Mouse (Mus musculus) adrenal gland, adult (tissue): ENCODE results near the gene Adamtsl5.
A peak's percentile ranks its signal among the peaks of the same experiment; 100 is the strongest.
"Not testable (repeated sequence)": the region's sequence is repeated elsewhere in the genome, so short reads cannot be mapped to it uniquely, and the experiment has no call there.

Experiments used
- DNase-seq, 2 experiments: peaks; one replicate each; pipeline ENCODE4 v3.0.0; 2022 to 2023; ENCODE audit warnings: low spot score in 1 of 2; ENCODE audit not compliant: inconsistent age in 2 of 2

The Adamtsl5 gene

DNA sequence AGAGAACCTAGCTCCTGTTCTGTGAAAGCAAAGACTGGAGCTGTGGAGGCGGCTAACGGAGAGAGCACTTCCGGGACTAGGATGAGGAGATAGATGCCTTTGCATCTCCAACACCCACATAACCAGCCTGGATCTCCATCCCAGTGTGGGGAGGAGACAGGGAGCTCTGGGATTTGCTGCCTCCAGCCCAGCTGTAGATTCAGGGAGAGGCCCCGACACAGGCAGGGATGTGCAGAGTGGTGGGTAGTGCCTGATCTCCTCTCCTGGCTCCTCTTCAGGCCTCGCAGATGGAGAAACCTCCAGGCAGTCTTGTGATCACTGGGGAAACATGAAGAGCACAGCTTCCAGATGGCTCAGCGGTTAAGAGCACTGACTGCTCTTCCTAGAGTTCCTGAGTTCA, 24.5 kb upstream of the Adamtsl5 start:
- DNase-seq = no peak

DNA sequence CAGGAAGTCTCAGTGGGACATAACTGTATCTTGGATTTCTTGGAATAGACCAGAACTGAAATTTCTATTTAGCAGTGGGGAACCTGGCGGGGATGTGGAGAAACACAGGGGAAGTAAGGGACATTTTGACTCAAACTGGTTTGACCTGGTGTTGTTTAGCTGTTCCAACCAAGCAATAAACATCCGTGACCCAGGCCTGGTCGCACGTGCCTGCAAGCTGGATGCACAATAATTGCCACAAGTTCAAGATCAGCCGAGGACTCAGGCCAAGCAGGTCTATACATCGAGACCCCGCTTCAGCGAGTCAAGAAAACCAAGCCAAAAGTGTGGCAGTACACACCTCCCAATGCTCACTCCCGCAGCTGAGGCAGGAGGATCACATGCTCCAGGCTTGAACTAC, 23.8 kb upstream of the Adamtsl5 start:
- DNase-seq = no peak

GRCm38 (mm10) chr10:80371411-80371966, 23.3 kb upstream of the Adamtsl5 start:
- peak; percentile 30 to 69 for DNase-seq

GRCm38 (mm10) chr10:80369995-80370747, 22.0 kb upstream of the Adamtsl5 start:
- peak; percentile 29 to 43 for DNase-seq

- DNase-seq = peak in 1 of 2 experiments; percentile 33
These were observed 20.2 kb upstream of the Adamtsl5 start for GRCm38 (mm10) chr10:80368392-80368791.

DNA sequence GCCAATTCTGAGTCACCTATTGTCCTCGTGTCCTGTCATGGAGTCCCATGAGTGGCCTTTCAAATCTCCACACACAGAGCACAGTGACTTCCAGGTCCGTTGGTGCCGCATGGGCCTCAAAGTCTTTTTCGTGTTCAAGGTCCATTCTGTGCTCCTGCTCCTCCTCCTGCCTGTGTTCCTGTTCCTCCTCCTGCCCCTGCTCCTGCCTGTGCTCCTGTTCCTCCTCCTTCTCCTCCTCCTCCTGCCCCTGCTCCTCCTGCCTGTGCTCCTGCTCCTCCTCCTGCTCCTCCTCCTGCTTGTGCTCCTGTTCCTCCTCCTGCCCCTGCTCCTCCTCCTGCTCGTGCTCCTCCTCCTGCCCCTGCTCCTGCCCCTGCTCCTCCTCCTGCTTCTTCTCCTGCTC, 19.7 kb upstream of the Adamtsl5 start:
- no peak for DNase-seq

DNA sequence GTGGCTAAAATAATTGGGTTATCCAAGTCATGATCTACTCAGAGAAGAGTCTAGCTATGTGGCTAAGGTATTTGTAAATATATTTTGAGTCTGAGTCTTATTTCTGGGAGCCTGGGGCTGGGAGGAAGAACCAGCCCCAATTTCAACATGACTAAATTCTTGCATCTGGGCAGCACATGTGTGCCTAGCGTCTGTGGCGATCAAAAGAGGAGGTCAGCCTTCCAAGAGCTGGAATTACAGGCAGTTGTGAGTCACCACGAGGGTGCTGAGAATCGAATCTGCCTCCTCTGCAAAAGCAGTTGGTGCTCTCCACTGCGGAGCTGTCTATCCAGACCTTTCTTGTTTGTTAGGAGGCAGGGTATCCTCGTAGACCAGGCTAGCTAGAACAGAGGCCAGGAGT, 17.5 kb upstream of the Adamtsl5 start:
- no peak for DNase-seq

DNA sequence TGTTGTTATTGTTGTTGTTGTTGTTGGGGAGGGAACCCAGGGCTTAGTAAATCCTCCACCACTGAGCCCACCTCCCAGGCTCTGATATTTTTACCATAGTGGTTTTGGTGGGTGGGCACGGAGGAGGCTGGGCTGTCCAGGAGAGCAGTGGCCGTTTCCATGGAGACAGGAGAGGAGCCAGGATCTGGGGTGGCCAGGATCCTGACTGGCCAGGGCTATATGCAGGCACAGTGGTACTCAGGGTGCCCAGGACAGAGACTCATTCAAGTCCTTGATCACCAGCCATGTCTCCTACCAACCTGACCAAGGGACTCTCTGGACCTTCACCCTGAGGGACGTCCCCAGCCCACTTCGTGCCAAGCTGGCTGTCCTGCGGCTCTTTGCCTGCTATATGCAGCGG, 15.5 kb upstream of the Adamtsl5 start:
- DNase-seq = no peak

DNA sequence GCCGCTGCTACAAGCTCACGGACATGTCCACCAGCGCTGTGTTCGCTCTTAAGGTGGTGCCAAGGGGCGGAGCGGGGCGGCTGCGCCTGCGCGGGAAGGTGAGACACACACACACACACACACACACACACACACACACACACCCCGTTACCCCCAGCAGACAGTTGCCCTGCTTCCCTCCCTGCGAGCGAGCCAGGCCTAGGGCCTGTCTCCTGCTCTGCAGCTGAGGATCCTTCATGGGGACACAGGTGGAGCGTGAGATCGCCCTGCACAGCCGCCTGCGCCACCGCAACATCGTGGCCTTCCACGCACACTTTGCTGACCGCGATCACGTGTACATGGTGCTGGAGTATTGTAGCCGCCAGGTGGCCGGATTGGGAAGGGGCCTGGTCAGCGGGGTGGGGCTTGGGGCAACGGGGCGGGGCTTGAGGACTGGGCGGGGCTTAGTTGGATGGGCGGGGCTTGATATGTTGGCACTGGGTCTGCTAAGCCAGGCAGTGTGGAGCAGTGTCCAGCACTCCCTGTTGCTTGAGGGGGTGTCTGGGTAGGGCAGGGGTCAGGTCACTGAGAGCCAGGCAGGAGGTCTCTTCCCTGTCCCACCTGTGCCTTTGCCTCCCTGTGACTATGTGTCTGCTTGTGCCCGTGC, 9.9 kb upstream of the Adamtsl5 start:
- DNase-seq = peak in 1 of 2 experiments; percentile 58

DNA sequence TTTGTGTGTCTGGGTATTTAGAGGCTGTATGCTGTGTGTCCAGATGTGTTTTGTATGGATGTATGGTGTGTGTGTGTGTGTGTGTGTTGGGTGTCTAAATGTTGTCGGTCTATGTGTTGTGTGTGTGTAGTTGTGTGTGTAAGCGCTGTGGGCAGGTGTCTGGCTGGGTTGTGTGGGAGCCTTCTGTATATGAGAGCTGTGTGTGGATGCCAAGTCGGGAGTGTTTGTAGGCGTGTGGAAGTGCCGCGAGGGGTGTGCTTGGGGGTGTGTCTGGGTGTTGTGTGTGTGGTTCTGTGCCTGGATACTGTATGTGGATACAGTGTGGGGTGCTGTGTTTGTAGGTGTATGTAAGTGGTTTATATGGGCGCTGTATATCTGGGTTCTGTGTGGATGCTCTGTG, 9.1 kb upstream of the Adamtsl5 start:
- DNase-seq = no peak

- no peak for DNase-seq
These were observed 8.5 kb upstream of the Adamtsl5 start for GRCm38 (mm10) chr10:80356737-80357136.

GRCm38 (mm10) chr10:80356001-80356682, 7.9 kb upstream of the Adamtsl5 start, which contains the start of gene Plk5:
Gene Plk5, plus strand, starts transcription at chr10:80356459.
- DNase-seq = no peak

GRCm38 (mm10) chr10:80355431-80355830, 7.2 kb upstream of the Adamtsl5 start:
- DNase-seq = no peak

GRCm38 (mm10) chr10:80352727-80353126, 4.5 kb upstream of the Adamtsl5 start:
- DNase-seq = no peak

DNA sequence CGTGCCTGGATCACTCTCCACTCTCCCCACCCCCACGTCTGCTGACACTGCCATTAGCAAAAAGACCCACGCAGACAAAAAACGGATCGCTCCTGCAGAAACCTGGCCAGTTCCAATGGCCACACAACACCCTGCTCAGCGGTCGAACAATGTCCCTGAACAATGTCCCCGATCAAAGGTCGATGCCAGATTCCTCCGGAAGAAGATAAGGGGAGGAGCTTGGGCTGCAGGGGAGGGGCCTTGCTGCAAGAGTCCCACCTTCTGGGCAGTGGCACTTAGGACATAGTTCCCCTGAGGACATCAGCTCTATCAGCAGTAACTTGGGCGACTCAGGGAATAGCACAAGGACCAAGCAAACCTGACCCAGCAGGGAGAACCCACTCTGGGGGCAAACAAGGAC, 3.7 kb upstream of the Adamtsl5 start:
- no peak for DNase-seq

DNA sequence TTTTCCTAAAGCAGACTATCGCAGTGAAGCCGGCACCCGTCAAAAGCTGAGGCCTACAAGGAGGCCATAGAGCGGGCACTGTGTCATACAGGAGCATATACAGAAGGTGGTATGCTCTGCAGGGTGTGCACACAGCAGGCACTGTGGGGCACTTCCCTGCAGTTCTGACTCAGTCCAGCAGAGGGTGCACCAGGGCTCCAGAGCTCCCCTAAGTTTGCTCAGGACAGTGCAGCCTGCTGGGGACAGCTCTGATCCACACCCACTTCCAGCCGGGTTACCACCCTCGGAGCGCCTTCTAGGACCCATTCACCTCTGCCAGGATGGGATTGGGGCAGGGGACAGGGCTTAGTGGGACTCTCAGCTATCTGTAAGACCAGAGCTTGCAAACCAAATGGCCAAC, 2.1 kb upstream of the Adamtsl5 start:
- DNase-seq = peak; percentile 83 to 96

- no peak for DNase-seq
These were observed 769 bp upstream of the Adamtsl5 start for GRCm38 (mm10) chr10:80348981-80349380.

DNA sequence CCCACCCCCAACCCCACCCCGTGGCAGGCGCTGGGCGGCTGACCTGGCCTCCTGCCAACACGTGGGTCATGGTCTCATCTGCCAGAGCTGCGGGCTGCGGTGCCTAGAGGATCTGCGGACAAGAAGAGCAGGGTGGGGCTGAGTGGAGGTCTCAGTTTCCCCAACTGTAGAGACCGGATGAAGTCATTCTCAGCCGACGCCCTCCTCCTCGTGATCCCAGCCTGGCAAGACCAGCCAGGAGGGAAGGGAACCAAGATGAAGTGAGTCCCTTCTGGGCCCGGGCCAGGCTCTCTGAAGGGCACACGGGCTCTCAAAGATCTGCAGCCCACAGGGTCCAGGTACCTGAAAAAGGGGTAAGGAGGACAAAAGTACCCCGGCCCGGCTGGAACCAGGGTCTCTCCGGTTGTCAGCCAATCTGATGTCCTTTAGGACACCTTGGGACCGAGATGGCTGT, 671 bp downstream of the Adamtsl5 start:
- DNase-seq = peak in 1 of 2 experiments; percentile 51

GRCm38 (mm10) chr10:80345929-80346328, 2.3 kb downstream of the Adamtsl5 start:
- DNase-seq = not testable (repeated sequence)

DNA sequence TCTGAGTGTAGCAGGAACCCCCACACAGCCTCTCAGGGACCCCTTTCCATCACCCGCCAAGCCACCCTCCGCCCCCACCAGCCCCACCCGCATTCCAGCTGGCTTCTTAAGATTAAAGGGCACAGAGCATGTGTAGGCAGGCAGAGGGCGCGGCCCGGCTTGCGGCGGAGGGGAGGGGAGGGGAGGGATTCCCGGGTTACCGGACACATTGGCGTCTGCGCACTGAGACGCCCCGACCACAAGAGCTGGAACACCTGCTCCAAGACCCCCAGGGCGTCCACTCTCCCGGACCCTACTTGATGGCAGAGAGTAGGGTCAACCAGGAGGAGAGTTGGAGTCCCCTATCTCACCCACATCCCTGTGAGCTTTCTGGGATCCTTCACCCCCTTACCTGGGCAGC, 3.1 kb downstream of the Adamtsl5 start:
- DNase-seq = no peak

GRCm38 (mm10) chr10:80344131-80344661, 4.0 kb downstream of the Adamtsl5 start:
- peak; percentile 37 to 50 for DNase-seq
